Mouse (Mus musculus) kidney, postnatal 0 days (tissue): ENCODE data around the gene Cpa1. TPM values are rescaled to one million over a fixed set of nuclear protein-coding genes. Genes with fewer than 3 reads are reported as not detected.

Experiments
- ATAC-seq: fragments of 200-750 bp; cut with Nextera tagmentation; replicated peaks from 2 replicates; pipeline ENCODE4 v1.8.0; 2017; ENCODE audit warnings: low read depth, moderate number of reproducible peaks, moderate TSS enrichment, moderate library complexity; ENCODE audit not compliant: low FRiP score
- DNase-seq: peaks from one replicate; pipeline ENCODE4 v3.0.0-alpha.2; 2016; ENCODE audit warnings: low spot score
- H3K27ac ChIP-seq: fragments of 300-500 bp; sonication (generic); 2 replicates; pipeline ENCODE4 v1.5.1; 2014; ENCODE audit warnings: mild to moderate bottlenecking
- H3K27me3 ChIP-seq: fragments of 300-500 bp; sonication (generic); 2 replicates; pipeline ENCODE4 v1.6.1; 2014; ENCODE audit warnings: low read length, mixed read lengths; ENCODE audit not compliant: insufficient read depth
- H3K36me3 ChIP-seq: fragments of 300-500 bp; sonication (generic); 2 replicates; pipeline ENCODE4 v1.6.1; 2014; ENCODE audit warnings: low read length, mixed read lengths; ENCODE audit not compliant: insufficient read depth
- H3K4me1 ChIP-seq: fragments of 300-500 bp; sonication (generic); replicated peaks from 2 replicates; pipeline ENCODE4 v1.6.1; 2014; ENCODE audit warnings: antibody characterized with exemption, low read length, mixed read lengths; ENCODE audit not compliant: insufficient read depth
- H3K4me2 ChIP-seq: fragments of 300-500 bp; sonication (generic); 2 replicates; pipeline ENCODE4 v1.6.1; 2014; ENCODE audit warnings: mild to moderate bottlenecking, low read length, moderate library complexity, mixed read lengths
- H3K4me3 ChIP-seq: fragments of 300-500 bp; sonication (generic); replicated peaks from 2 replicates; pipeline ENCODE4 v1.5.1; 2014; ENCODE audit warnings: low read depth, low read length
- H3K9ac ChIP-seq: fragments of 300-500 bp; sonication (generic); 2 replicates; pipeline ENCODE4 v1.6.1; 2014; ENCODE audit warnings: low read depth, low read length
- H3K9me3 ChIP-seq: fragments of 300-500 bp; sonication (generic); replicated peaks from 2 replicates; pipeline ENCODE4 v1.6.1; 2016; ENCODE audit warnings: low read length, inconsistent platforms, mixed read lengths
- CTCF ChIP-seq: IDR thresholded peaks from 2 replicates; pipeline ENCODE4 v1.5.1; 2016; ENCODE audit warnings: antibody characterized with exemption, low read depth, mild to moderate bottlenecking, moderate library complexity
- WGBS: fragments of 180-500 bp; shearing (Covaris S2); extraction: QIAGEN DNeasy Blood & Tissue Kit; methylation state at CpG from one replicate; pipeline ENCODE4 v1.1.7; 2014; 5-methylcytosine and 5-hydroxymethylcytosine counted together
- polyA plus RNA-seq: library from polyadenylated mRNA; unstranded; fragments of >200 nt; fragmentation: Nextera tagmentation; extraction: Ambion mirVana; gene quantifications from 2 replicates; pipeline ENCODE4 v1.2.1, GENCODE M21; 2015

Gene Cpa1
- polyA plus RNA-seq, 1 experiment from 2014 or later, result 0.53 TPM

- no peaks in the 10 kb centered on the region for H3K36me3 ChIP-seq
- no peaks in the 10 kb centered on the region for H3K27me3 ChIP-seq
- peaks cover 18% of the 10 kb centered on the region for H3K4me1 ChIP-seq
- H3K4me3 ChIP-seq, result no peak overlapping the region
- no peak overlapping the region for H3K4me2 ChIP-seq
- ATAC-seq (no peak), DNase-seq (no peak)
- 21% methylated on average over 8 of the region's 8 CpGs for WGBS
- H3K27ac ChIP-seq, result no peak overlapping the region
- H3K9me3 ChIP-seq, result no peaks in the 10 kb centered on the region
- no peak overlapping the region for H3K9ac ChIP-seq
- TF ChIP-seq CTCF, result no peak
Measured at GRCm38 (mm10) chr6:30635361-30635862, 3.6 kb upstream of the Cpa1 start.

- WGBS, result 29% methylated on average over 4 of the region's 4 CpGs
- DNase-seq (peak; percentile 63), ATAC-seq (0 out of 2 replicates have a peak, but pooled peaks have one; percentile 33)
Measured at GRCm38 (mm10) chr6:30636186-30636842, 2.7 kb upstream of the Cpa1 start.

GRCm38 (mm10) chr6:30643694-30644460 is 4.9 kb downstream of the Cpa1 start:
- Histone ChIP-seq H3K4me1 (0 out of 2 replicates have a peak, but pooled peaks cover 3% of the 10 kb centered on the region), H3K27ac (no peak overlapping the region), H3K36me3 (no peaks in the 10 kb centered on the region), H3K4me3 (no peak overlapping the region), H3K4me2 (no peak overlapping the region), H3K27me3 (no peaks in the 10 kb centered on the region), H3K9ac (no peak overlapping the region), H3K9me3 (no peaks in the 10 kb centered on the region)
- TF ChIP-seq CTCF, result no peak
- WGBS, result 36% methylated on average over 12 of the region's 12 CpGs
- DNase-seq, result peak; percentile 72
- 0 out of 2 replicates have a peak, but pooled peaks have one; percentile 33 for ATAC-seq

More at GRCm38 (mm10) chr6:30636186-30636842, 2.7 kb upstream of the Cpa1 start:
- no peak overlapping the region for H3K4me2 ChIP-seq
- H3K4me1 ChIP-seq, result peaks cover 18% of the 10 kb centered on the region
- no peaks in the 10 kb centered on the region for H3K27me3 ChIP-seq
- TF ChIP-seq CTCF, result no peak
- H3K36me3 ChIP-seq, result no peaks in the 10 kb centered on the region
- no peak overlapping the region for H3K4me3 ChIP-seq
- H3K9me3 ChIP-seq, result no peaks in the 10 kb centered on the region
- no peak overlapping the region for H3K9ac ChIP-seq
- H3K27ac ChIP-seq, result peak overlapping the region; percentile 84

GRCm38 (mm10) chr6:30644462-30644861 is 5.4 kb downstream of the Cpa1 start:
- H3K9ac ChIP-seq, result no peak overlapping the region
- no peak overlapping the region for H3K4me2 ChIP-seq
- WGBS, result 62% methylated on average over 3 of the region's 3 CpGs
- no peak overlapping the region for H3K27ac ChIP-seq
- no peaks in the 10 kb centered on the region for H3K36me3 ChIP-seq
- no peak for TF ChIP-seq CTCF
- DNase-seq (no peak), ATAC-seq (no peak)
- H3K4me3 ChIP-seq, result no peak overlapping the region
- no peaks in the 10 kb centered on the region for H3K9me3 ChIP-seq
- H3K27me3 ChIP-seq, result no peaks in the 10 kb centered on the region
- 0 out of 2 replicates have a peak, but pooled peaks cover 3% of the 10 kb centered on the region for H3K4me1 ChIP-seq

GRCm38 (mm10) chr6:30645379-30645778 is 6.4 kb downstream of the Cpa1 start:
- Histone ChIP-seq H3K27ac (no peak overlapping the region), H3K27me3 (no peaks in the 10 kb centered on the region), H3K4me1 (0 out of 2 replicates have a peak, but pooled peaks cover 3% of the 10 kb centered on the region), H3K4me3 (no peak overlapping the region), H3K9me3 (no peaks in the 10 kb centered on the region), H3K36me3 (no peaks in the 10 kb centered on the region), H3K9ac (no peak overlapping the region), H3K4me2 (no peak overlapping the region)
- WGBS, result 80% methylated on average over 6 of the region's 6 CpGs
- DNase-seq (no peak), ATAC-seq (no peak)
- TF ChIP-seq CTCF, result no peak

GRCm38 (mm10) chr6:30649651-30650296 is 10.8 kb downstream of the Cpa1 start:
- ATAC-seq, result no peak
- H3K4me3 ChIP-seq, result no peak overlapping the region
- H3K4me1 ChIP-seq, result peaks cover 11% of the 10 kb centered on the region
- H3K27me3 ChIP-seq, result no peaks in the 10 kb centered on the region
- no peak for TF ChIP-seq CTCF
- H3K9ac ChIP-seq, result no peak overlapping the region
- H3K4me2 ChIP-seq, result no peak overlapping the region
- WGBS, result 73% methylated on average over 11 of the region's 11 CpGs
- no peak overlapping the region for H3K27ac ChIP-seq
- no peaks in the 10 kb centered on the region for H3K9me3 ChIP-seq
- no peaks in the 10 kb centered on the region for H3K36me3 ChIP-seq
- no peak for DNase-seq
